Mouse (Mus musculus): ENCODE results near the gene Pcnx2. TPM values are rescaled to one million over a fixed set of nuclear protein-coding genes. Genes with fewer than 3 reads are reported as not detected.

Gene Pcnx2
- 10 to 100 TPM; 58.1 to 68.8 (median 66.2) TPM for total RNA-seq (2022)

- DNase-seq (ENCODE audit: low spot score in 2 of 2), result peak; percentile 70 to 77
Observed at GRCm38 (mm10) chr8:125897868-125898788, at the start of gene Pcnx2. TSS of gene Pcnx2 (minus strand) at chr8:125898317.

DNA sequence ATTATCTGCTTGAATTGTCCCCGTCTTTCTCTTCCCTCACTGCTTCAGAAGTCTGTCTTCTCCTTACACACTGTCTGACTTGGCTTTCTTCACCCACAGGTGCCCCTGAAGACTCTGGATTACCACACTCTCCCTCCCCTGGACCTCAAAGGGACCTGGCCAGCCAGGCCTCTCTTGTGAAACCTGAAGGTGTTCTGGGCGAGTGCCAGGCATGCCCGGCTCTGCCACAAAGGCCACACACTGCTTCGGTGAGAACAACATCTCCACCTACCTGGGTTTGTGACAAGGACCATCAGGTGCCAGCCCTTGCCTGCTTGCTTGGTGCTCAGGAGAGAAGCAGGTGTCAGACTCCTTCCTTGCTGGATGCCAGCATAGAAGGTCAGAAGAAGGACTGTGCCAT, 46.4 kb upstream of the Pcnx2 start:
- DNase-seq (ENCODE audit: low spot score in 2 of 2), result no peak

DNA sequence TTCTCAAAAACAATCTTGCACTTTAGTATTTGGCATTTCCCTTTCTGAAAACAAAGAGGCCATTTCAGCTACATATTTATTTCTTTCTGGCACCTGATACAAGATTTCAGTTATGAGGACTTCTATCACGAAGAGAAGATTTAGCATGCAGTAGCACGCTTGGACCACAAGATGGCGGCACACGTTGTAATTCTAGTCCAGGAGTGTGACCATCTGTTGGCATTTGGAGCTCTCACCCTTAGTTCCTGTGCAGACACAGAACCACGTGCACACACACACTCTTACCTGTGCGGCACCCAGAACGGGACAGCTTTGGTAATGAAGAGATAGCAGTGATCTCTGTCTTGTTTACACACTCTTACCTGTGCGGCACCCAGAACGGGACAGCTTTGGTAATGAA, 37.5 kb upstream of the Pcnx2 start:
- peak in 1 of 2 experiments; percentile 71 for DNase-seq (ENCODE audit: low spot score in 2 of 2)

DNA sequence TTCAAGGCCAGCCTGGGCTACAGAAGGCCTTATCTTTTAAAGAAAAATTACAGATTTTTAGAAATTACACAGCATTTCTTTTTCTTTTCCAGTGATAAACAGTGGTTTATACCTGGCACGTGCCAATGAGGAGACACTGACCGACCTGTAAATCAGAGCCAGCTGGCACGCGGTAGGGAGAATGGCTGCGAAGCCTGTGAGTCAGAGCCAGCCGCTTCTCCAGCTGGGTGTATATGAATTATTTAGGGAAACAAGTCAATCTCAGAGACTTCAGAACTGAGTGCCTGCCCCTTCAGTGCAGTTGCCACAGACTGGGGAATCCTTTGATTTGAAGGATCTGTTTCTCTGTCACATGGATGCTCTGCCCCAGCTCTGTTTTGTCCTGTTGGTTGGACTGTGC, 33.7 kb upstream of the Pcnx2 start:
- no peak for DNase-seq (ENCODE audit: low spot score in 2 of 2)

DNA sequence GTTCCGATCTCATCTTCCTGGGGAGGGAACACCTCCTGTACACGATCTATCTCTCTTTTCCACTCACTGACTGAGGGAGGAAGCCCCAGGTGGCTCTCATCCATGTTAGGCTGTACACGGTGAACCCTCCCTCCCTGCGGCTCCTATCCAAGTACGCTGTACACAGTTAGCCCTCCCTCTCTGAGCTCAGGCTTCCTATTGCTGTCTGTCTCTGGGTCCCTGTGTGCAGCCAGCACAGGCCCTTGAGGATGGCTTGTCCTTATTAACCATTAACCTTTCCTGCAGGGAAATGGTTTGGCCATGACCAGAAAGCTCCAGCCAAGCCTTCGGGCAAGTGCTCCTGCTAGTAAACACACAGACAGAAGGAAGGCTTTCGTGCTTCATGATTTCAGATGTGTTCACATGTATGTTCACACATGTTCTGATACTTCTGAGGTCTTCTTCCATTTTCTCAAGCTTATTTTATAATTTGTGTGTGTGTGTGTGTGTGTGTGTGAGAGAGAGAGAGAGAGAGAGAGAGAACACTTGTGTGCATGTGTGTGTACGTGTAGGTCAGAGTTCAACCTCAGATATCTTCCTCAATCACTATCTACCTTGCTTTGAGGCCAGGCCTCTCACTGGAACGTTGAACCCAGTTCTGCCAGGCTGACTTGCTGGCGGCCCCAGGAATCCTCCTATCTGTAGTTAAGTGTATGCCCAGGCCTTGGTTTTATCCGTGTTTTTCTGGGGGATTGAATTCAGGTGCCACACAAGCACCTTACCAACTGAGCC, 32.3 kb upstream of the Pcnx2 start:
- no peak for DNase-seq (ENCODE audit: low spot score in 2 of 2)

DNA sequence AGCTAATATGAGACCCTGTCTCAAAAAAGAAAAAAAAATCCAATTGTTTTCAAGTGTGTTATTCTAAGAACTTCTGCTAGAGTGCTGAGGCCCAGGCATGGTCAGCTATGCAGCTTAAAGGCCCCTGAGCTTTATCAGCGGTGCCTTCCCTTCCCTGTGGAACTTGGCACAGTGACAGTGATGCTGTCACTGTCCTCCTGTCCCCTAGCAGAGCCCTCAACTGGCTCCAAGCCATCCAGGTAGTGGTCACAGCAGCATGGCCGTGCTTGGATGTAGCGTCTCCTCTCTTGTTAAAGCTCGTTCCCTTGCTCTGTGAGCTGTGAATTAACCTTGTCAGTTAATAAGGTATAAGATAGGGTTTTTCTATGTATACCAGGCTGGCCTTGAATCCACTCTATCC, 28.5 kb upstream of the Pcnx2 start:
- no peak for DNase-seq (ENCODE audit: low spot score in 2 of 2)

DNA sequence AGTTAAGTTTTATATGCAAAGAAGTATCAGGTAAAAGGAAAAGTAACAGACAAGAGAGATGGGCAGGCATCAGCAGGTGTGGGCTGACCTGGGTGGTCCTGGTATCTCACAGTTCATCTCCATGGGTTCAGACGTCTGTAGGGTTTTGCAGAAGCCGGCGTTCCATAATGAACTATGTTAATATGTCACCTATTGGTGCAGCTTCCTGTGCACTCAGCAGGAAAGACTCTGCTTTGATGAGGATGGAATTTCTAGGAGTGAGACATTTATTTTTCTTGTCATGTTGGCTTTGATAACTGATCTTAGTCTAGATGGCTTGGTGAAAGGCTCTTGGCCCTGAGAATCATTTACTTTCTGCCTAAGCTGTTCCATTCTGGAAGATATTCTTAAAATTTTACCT, 24.2 kb upstream of the Pcnx2 start:
- no peak for DNase-seq (ENCODE audit: low spot score in 2 of 2)

GRCm38 (mm10) chr8:125920761-125921160, 22.6 kb upstream of the Pcnx2 start:
- no peak for DNase-seq (ENCODE audit: low spot score in 2 of 2)

DNA sequence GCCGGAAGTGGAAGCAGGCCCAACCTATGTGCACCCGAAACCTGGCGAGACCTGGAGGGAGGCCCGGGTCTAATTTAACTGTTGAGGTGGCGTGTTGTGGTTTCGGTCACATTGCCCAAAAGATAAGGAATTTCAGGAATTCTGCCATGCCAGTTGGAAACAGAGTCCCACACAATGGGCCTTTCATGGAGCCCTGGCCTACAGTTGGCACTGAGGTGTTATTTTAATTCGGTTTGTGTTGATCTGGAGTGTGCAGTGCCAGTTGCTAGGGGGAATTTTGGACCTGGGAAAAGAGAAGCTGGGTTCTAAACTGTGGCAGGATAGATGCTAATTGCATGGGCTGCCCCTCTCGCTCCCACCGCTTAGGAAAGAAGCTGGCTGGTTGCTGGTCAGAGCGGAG, 22.2 kb upstream of the Pcnx2 start:
- DNase-seq (ENCODE audit: low spot score in 2 of 2), result no peak

DNA sequence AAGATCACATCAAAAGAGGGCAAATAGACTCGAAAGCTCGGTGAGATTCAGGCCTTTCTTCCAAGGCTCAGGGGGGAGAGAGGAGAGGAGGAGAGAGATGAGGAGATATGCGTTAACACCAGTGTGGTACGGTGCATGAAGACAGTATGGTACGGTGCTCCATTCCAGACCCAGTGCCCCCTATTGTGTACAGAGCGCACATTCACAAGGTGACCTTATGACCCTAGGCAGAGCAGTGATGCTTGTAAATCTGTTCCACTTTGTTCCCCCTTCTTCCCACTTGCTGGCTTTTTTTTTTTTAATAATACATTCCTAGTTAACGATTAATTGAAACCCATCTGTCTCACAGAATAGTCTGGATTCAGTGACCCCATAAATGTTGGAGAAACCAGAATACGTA, 21.4 kb upstream of the Pcnx2 start:
- no peak for DNase-seq (ENCODE audit: low spot score in 2 of 2)

DNA sequence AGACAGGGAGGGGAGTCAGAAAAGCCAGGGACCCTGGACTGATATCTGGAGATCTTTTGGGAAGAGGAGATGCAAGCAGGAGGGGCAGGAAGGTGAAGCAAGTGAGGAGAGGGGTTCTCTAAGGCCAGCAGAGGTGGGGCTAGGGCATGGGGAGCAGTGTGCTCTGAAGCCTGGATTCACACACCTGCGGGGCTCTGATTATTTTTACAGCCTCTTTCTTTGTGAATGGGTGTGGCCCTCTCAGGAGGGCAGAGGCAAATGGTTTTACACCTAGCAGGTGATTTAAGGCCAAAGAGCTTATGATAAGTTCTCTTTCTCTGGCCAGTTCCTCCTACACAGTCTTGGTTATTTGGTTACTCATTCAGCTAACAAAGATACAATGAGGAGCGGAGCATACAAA, 20.6 kb upstream of the Pcnx2 start:
- DNase-seq (ENCODE audit: low spot score in 2 of 2), result no peak

DNA sequence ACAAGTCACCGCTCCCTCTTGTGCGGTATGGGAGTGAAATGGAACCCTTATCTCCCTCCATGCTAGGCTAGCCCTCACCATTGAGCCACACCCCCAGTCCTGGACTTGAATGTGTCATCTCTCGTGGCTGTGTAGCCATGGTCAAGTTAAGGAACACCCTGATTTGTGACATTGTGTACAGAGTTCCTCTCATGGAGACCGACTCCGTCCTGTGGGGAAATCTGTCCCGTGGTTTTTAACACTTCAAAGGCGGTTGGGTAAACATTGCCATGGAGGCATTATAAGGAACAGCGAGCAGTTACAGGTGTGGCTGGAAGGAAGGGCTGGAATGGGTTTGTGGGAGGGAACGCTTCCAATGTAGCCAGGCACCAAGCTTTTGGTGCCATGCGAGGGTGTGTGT, 18.9 kb upstream of the Pcnx2 start:
- no peak for DNase-seq (ENCODE audit: low spot score in 2 of 2)

GRCm38 (mm10) chr8:125914386-125914785, 16.3 kb upstream of the Pcnx2 start:
- DNase-seq (ENCODE audit: low spot score in 2 of 2), result no peak

- DNase-seq (ENCODE audit: low spot score in 2 of 2), result no peak
Observed at GRCm38 (mm10) chr8:125913206-125913605, 15.1 kb upstream of the Pcnx2 start.

GRCm38 (mm10) chr8:125911229-125911580, 13.1 kb upstream of the Pcnx2 start:
- no peak for DNase-seq (ENCODE audit: low spot score in 2 of 2)

- DNase-seq (ENCODE audit: low spot score in 2 of 2), result no peak
Observed at GRCm38 (mm10) chr8:125910365-125911228, 12.5 kb upstream of the Pcnx2 start, which contains the start of gene Map3k21. TSS of gene Map3k21 (plus strand) at chr8:125910450.

DNA sequence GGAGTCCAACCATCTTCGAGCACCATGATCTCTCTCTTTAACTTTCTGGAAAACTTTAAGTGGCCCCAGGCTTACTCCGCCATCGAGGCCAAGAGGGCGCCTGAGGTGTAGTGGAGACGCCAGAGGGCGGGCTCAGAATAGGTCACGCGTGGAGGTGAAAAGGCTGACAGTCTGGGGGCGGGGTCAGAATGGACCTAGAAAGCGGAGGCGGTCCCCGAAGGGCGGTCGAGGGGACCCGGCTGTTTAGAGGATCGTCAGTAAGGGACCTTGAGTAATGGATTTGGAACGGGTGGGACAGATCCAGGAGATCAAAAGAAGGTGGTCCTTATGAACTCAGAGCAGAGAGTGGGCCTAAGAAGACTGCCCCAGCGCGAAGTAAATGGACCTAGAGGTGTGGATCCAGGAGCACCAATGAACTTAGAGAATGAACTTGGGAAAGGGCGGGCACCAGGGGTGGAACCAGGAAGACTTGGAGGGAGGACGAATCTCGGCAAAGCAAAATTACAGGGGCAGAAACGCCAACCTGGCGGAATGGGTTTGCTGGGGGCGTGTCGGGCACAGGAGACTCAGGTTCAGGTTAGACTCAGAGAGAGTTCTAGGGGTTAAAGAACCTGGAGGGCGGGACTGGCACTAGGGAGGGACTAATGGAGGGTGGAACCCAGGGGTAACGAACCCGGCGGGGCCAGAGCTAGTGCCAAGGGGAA, 11.7 kb upstream of the Pcnx2 start:
- no peak for DNase-seq (ENCODE audit: low spot score in 2 of 2)

GRCm38 (mm10) chr8:125907311-125907710, 9.2 kb upstream of the Pcnx2 start:
- no peak for DNase-seq (ENCODE audit: low spot score in 2 of 2)

GRCm38 (mm10) chr8:125905341-125905740, 7.2 kb upstream of the Pcnx2 start:
- DNase-seq (ENCODE audit: low spot score in 2 of 2), result no peak

GRCm38 (mm10) chr8:125902521-125902920, 4.4 kb upstream of the Pcnx2 start:
- DNase-seq (ENCODE audit: low spot score in 2 of 2), result no peak

DNA sequence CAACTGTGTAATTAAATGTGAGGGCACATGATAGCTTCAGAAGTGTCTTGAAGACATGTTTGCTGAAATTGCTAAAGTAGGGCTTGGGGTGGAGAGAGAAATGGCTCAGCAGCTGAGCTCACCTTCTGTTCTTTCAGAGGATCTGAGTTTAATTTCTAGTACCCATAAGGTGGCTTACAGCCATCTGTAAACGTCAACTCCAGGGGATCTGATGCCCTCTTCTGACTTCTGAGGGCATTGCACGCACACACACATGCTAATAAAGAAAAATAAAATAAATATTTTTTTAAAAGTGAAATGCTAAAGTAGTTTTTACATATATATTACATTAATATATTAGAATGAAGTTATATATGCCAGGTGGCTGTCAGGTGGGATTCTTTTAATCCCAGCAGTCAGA, 3.0 kb upstream of the Pcnx2 start:
- no peak for DNase-seq (ENCODE audit: low spot score in 2 of 2)

Data from layer of hippocampus, adult 8-10 months (tissue).